Mouse (Mus musculus) heart, postnatal 4 days (tissue): ENCODE measurements around the gene Med13l. TPM values are rescaled to one million over a fixed set of nuclear protein-coding genes. Genes with fewer than 3 reads are reported as not detected.

Experiments used
- DNase-seq: peaks from one replicate; pipeline ENCODE4 v3.0.0; 2021
- total RNA-seq, 2 experiments: library from RNA; stranded (reverse); gene quantifications; 2 replicates each; pipeline ENCODE4 v1.2.3; 2021

Gene Med13l
- total RNA-seq, 2 experiments from 2014 or later, result 38.5 to 40.9 TPM

DNA sequence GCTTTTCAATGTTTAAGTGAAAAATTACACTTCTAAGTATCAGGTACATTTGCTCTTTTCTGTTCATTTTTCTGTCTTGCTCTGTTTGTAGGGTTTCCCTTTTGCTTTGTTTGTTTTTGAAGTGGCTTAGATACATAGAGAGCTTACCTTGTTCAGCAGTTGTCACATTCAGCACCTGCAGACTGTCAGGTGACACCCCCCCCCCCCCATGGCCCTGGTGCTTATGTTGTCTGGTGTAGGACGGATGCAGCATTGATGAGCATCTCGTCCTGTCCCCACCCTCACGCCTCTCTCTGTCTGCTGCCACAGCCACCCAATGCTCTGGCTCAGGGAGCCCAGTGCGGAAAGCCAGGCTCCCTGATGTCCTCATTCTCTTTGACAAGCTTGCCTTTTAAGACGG lies 101.3 kb downstream of the Med13l start:
- DNase-seq, result no peak

- no peak for DNase-seq
Measured at GRCm38 (mm10) chr5:118663999-118664398, 103.5 kb downstream of the Med13l start.

GRCm38 (mm10) chr5:118665023-118665422 lies 104.5 kb downstream of the Med13l start:
- no peak for DNase-seq

GRCm38 (mm10) chr5:118666437-118667207 lies 106.1 kb downstream of the Med13l start:
- peak; percentile 42 for DNase-seq

DNA sequence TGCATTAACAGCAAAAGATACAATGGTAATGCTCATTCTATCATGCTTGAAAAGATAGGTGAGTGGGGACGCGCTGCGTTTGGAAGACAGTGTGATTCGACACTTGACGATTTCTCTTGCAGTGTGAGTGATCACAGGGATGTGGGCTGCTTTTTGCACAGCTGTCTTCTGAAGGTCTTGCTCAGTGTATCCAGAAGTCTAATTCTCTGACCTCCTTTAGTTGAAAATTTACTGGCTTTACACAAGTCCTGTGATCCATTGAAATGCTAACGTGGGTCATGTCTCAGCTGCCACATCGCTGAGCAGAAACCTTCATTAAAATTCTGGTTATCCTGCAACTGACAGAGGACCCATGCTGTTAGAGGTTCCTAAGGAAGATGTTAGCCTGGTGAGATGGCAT lies 107.4 kb downstream of the Med13l start:
- no peak for DNase-seq

- DNase-seq, result no peak
Measured at GRCm38 (mm10) chr5:118668931-118669330, 108.5 kb downstream of the Med13l start.

GRCm38 (mm10) chr5:118672111-118672510 lies 111.6 kb downstream of the Med13l start:
- DNase-seq, result no peak

GRCm38 (mm10) chr5:118673859-118674258 lies 113.4 kb downstream of the Med13l start:
- DNase-seq, result no peak

- DNase-seq, result peak; percentile 61
Measured at GRCm38 (mm10) chr5:118674321-118674720, 113.8 kb downstream of the Med13l start.

- DNase-seq, result no peak
Measured at GRCm38 (mm10) chr5:118675697-118676096, 115.2 kb downstream of the Med13l start.

- peak; percentile 41 for DNase-seq
Measured at GRCm38 (mm10) chr5:118676151-118676918, 115.9 kb downstream of the Med13l start.

GRCm38 (mm10) chr5:118679283-118679835 lies 118.9 kb downstream of the Med13l start:
- DNase-seq, result no peak

GRCm38 (mm10) chr5:118680853-118681252 lies 120.4 kb downstream of the Med13l start:
- DNase-seq, result peak; percentile 21

- DNase-seq, result no peak
Measured at GRCm38 (mm10) chr5:118682007-118682406, 121.5 kb downstream of the Med13l start.

DNA sequence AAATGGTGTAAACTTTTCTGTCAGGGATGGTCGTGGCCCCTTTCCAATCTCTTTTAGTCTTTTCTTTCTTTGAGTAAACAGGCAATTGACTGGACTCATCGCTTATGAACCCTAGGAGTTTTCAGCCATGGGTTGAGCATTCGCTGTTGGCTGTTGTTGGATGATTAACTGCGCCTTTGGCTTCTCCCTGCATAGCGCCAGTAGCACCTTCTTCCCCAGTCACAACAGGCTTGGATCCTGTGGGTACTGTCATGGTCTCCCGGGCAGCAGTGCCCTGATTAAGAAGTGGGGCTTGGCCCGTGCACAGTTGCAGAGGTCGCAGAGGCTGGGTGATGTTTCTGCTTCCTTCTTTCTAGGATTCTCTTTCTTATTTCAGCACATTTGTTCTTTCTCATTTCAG lies 124.7 kb downstream of the Med13l start:
- no peak for DNase-seq

GRCm38 (mm10) chr5:118686021-118686420 lies 125.5 kb downstream of the Med13l start:
- DNase-seq, result no peak

DNA sequence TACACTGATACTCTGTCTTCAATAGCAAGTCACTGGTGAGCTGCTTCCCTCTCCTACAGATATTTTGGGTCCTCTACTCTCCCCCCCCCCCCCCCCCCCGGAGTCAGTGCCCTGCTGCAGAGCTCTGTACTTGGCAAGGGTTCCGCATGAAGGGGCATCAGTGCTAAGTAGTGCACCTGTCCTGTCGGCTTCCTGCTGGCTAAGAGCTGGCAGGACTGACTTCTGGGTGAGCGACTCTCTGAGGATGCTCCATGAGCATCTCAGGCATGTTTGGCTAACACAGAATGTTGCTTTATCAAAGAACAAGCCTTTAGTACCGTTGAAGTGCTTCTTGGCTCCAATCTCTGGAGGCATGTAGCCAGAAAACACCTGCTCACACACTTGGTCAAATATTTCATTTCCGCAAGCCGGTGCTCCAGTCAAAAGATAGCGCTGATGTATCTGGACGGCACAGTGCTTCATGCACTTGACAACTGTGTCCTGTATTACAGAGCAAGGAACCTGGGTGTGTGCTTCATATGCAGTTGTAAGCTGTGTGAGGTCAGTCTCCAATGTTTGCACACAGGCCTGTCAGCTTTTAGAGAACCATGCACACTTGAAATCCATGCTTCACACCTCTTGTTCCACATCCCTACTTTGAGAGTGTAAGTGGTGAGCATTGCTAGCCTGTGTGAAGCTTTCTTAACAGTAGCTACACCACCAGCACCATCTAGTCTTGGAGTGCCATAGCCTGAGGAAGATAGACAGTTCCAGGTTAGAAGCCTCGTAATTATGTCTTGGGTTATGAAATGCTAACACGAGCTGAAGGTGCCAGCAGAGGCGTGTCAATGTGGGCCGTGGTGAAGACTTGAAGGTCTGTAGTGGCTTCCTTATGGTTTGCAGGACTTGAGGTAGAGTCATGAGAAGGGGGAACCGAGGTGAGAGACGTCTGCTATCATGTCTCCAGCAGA lies 128.7 kb downstream of the Med13l start:
- DNase-seq, result no peak

GRCm38 (mm10) chr5:118691025-118691709 lies 130.7 kb downstream of the Med13l start:
- DNase-seq, result no peak

- DNase-seq, result no peak
Measured at GRCm38 (mm10) chr5:118691710-118692040, 131.2 kb downstream of the Med13l start.

GRCm38 (mm10) chr5:118693996-118694395 lies 133.5 kb downstream of the Med13l start:
- DNase-seq, result no peak

DNA sequence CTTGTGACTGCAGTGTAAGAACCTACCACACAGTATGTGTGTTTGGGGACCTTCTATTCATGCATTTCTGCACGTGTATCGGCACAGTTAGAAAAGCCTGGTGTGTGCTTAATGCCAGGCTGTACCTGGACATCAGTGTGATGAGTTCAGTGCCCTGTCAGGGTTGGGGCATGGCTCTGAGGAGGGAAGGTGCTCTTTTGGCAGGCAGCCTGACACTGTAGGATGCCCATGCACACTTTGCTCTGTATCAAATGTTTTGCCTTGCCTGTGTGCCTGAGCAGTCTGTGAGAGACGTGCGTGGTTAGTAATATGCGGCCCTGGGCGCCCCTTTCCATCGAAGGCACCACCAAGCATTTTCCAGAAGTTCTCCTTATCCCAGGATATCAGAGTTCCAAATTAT lies 136.6 kb downstream of the Med13l start:
- DNase-seq, result no peak

GRCm38 (mm10) chr5:118700978-118701377 lies 140.5 kb downstream of the Med13l start:
- no peak for DNase-seq
